Mouse (Mus musculus) limb, embryonic 15.5 days (tissue): ENCODE results near the gene Rab11b. TPM values are rescaled to one million over a fixed set of nuclear protein-coding genes. Genes with fewer than 3 reads are reported as not detected.
A peak's percentile ranks its signal among the peaks of the same experiment; 100 is the strongest.
"Not testable (repeated sequence)": the region's sequence is repeated elsewhere in the genome, so short reads cannot be mapped to it uniquely, and the experiment has no call there.

Experiments
- ATAC-seq: fragments of 200-750 bp; cut with Nextera tagmentation; 2 replicates; pipeline ENCODE4 v1.8.0; 2017; ENCODE audit warnings: low read depth, moderate TSS enrichment; ENCODE audit not compliant: insufficient number of reproducible peaks, low FRiP score, low TSS enrichment
- H3K27ac ChIP-seq: fragments of 300-500 bp; sonication (generic); 2 replicates; pipeline ENCODE4 v1.5.1; 2015; ENCODE audit warnings: moderate library complexity, mild to moderate bottlenecking, inconsistent platforms
- H3K27me3 ChIP-seq: fragments of 300-500 bp; sonication (generic); 2 replicates; pipeline ENCODE4 v1.6.1; 2015; ENCODE audit warnings: inconsistent platforms
- H3K36me3 ChIP-seq: fragments of 300-500 bp; sonication (generic); 2 replicates; pipeline ENCODE4 v1.6.1; 2015; ENCODE audit warnings: inconsistent platforms
- H3K4me1 ChIP-seq: fragments of 300-500 bp; sonication (generic); 2 replicates; pipeline ENCODE4 v1.6.1; 2015; ENCODE audit warnings: inconsistent platforms
- H3K4me2 ChIP-seq: fragments of 300-500 bp; sonication (generic); 2 replicates; pipeline ENCODE4 v1.6.1; 2015; ENCODE audit warnings: mild to moderate bottlenecking, inconsistent platforms
- H3K4me3 ChIP-seq: fragments of 300-500 bp; sonication (generic); 2 replicates; pipeline ENCODE4 v1.5.1; 2015; ENCODE audit warnings: mild to moderate bottlenecking, inconsistent platforms
- H3K9ac ChIP-seq: fragments of 300-500 bp; sonication (generic); 2 replicates; pipeline ENCODE4 v1.6.1; 2015; ENCODE audit warnings: inconsistent platforms
- H3K9me3 ChIP-seq: fragments of 300-500 bp; sonication (generic); 2 replicates; pipeline ENCODE4 v1.6.1; 2016; ENCODE audit warnings: inconsistent platforms
- WGBS: fragments of 180-500 bp; shearing (Covaris S2); methylation state at CpG from one replicate; pipeline ENCODE4 v1.1.7; 2015; 5-methylcytosine and 5-hydroxymethylcytosine counted together
- polyA plus RNA-seq: library from polyadenylated mRNA; unstranded; fragments of >200 nt; fragmentation: Nextera tagmentation; extraction: Ambion mirVana; gene quantifications from 2 replicates; pipeline ENCODE4 v1.2.1, GENCODE M21; 2015

The Rab11b gene
- polyA plus RNA-seq, 1 experiment from 2014 or later, result 257 TPM

- H3K36me3 ChIP-seq, result peaks cover 8% of the 10 kb centered on the region; the same call in 1 of the 2 replicates
- H3K27ac ChIP-seq, result peak overlapping the region; percentile 100
- no peaks in the 10 kb centered on the region for H3K9me3 ChIP-seq
- H3K4me3 ChIP-seq, result peak overlapping the region; percentile 78
- H3K4me1 ChIP-seq, result peaks cover 43% of the 10 kb centered on the region
- peak overlapping the region; percentile 92 for H3K9ac ChIP-seq
- peak overlapping the region; percentile 59 for H3K4me2 ChIP-seq
- under 1% methylated on average over 38 of the region's 38 CpGs for WGBS
- peak; percentile 85 for ATAC-seq
- no peaks in the 10 kb centered on the region for H3K27me3 ChIP-seq
These were observed 519 bp downstream of the Rab11b start for GRCm38 (mm10) chr17:33759767-33760254.

DNA sequence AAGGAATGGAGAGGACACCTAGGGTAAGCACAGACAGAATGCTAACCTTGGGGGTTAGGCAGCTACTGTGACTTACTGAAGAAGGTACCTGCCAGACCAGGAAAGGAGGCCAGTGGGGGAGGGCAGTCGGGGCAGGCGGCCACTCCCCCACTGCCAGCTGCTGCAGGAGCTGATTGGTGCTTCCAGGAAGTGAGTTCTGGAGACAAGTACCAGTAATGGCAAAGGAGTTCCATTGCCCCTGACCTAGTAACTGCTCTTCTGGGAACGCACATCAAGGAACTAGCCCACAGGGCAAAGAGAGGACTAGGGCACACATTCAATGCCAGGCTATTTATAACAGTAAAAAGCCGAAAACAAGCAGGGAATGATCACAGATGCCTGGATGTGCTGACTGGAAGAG, 3.1 kb downstream of the Rab11b start:
- Histone ChIP-seq H3K9me3 (no peaks in the 10 kb centered on the region), H3K27me3 (no peaks in the 10 kb centered on the region), H3K4me2 (no peak overlapping the region), H3K36me3 (peaks cover 8% of the 10 kb centered on the region; the same call in 1 of the 2 replicates), H3K9ac (no peak overlapping the region), H3K4me1 (peaks cover 46% of the 10 kb centered on the region), H3K4me3 (no peak overlapping the region), H3K27ac (0 out of 2 replicates have a peak overlapping the region, but pooled peaks have one; percentile 28)
- WGBS, result 55% methylated on average over 4 of the region's 4 CpGs
- ATAC-seq, result no peak

DNA sequence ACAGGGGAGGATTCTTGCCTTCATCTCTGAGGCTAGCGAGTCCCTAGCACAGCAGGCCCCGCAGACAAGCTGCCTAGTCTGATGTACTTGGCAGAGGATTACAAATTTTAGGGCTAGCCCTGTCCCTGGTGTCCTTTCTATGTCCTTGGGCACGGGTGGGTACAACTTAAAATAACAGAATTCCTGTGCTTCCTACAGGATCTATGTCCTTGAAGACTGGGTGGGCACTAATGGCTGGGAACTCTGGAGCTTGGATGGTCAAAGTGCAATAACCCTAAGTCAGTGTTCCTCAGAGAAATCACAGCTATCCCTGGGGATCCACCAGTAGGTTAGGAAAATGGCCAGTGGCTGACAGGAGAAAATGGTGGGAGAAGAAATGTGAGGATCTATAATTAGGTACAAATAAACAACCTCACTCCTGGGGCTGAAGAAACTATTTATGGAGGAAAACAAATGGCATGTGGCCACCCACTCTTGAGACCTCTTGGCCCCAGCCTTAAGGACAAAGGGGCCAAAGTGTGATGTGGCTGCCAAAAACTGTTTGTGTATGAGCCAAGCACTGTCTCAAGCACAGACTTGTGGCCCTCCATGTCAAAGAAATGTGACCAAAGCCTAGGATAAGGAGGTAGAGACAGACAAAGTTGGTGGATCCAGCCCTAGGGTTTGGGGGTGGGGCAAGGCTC, 4.1 kb downstream of the Rab11b start:
- Histone ChIP-seq H3K4me1 (peaks cover 46% of the 10 kb centered on the region), H3K4me3 (no peak overlapping the region), H3K36me3 (peaks cover 8% of the 10 kb centered on the region), H3K4me2 (no peak overlapping the region), H3K27ac (no peak overlapping the region), H3K27me3 (no peaks in the 10 kb centered on the region), H3K9me3 (no peaks in the 10 kb centered on the region), H3K9ac (no peak overlapping the region)
- ATAC-seq, result no peak
- WGBS, result 83% methylated on average over 3 of the region's 3 CpGs

DNA sequence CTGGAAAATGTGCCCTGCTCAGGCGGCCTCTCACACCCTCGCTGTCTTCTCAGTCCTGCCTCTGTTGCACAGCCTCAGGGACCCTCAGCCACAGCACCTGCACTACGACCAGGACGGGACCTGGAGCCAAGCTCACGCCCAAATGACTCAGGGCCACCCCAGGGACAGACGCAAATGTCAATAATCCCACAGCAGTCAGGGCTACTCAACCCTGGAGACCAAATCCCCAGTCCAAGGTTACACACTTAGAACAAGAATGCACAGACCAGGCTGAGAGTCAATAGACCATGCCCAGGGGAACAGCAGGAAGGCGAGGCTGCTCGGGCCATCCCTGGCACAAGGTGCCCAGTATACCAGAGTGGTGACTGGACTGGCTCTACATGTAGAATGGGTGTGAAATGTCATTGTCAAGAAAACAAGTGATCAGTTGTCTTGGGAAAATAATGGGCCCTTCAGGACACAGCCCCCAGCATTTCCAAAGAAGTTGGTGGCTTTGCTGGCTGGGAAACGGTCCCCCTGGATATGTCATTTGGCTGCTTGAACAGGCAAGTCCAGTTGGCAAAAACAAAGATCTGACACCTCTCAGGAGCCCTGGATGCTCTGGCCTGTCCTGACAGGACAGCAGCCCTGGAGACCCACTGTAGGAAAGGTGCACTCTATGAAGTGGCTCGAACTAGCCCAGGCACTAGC, 4.8 kb downstream of the Rab11b start:
- no peak overlapping the region for H3K4me3 ChIP-seq
- no peak for ATAC-seq
- peaks cover 46% of the 10 kb centered on the region for H3K4me1 ChIP-seq
- H3K9me3 ChIP-seq, result no peaks in the 10 kb centered on the region
- no peak overlapping the region for H3K9ac ChIP-seq
- no peaks in the 10 kb centered on the region for H3K27me3 ChIP-seq
- WGBS, result 78% methylated on average over 10 of the region's 10 CpGs
- H3K36me3 ChIP-seq, result peaks cover 15% of the 10 kb centered on the region
- H3K27ac ChIP-seq, result no peak overlapping the region
- no peak overlapping the region for H3K4me2 ChIP-seq

- H3K4me3 ChIP-seq, result no peak overlapping the region
- no peak overlapping the region for H3K27ac ChIP-seq
- peaks cover 21% of the 10 kb centered on the region for H3K36me3 ChIP-seq
- no peak for ATAC-seq
- H3K4me2 ChIP-seq, result no peak overlapping the region
- peaks cover 46% of the 10 kb centered on the region for H3K4me1 ChIP-seq
- H3K27me3 ChIP-seq, result no peaks in the 10 kb centered on the region
- no peaks in the 10 kb centered on the region for H3K9me3 ChIP-seq
- no peak overlapping the region for H3K9ac ChIP-seq
- 87% methylated on average over 1 of the region's 1 CpGs for WGBS
These were observed 5.7 kb downstream of the Rab11b start for GRCm38 (mm10) chr17:33754656-33755055.

DNA sequence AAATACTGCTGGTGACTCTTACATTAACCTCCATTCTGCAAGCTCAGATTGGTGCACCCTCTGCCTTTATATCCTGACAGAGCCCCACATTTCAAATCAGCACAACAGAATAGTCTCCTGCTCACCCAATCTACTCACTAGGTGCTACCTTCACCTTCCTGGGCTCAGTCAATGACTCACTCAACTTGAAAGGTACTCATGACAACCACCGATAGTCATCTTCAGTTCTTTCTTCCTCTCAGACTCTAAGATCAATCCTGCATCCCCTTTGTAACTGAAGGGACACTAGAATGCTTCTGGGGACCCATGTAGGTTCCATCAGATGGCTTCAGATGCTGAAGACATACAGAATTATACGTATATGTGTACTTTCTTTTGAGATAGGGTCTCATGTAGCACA, 8.0 kb downstream of the Rab11b start:
- Histone ChIP-seq H3K4me3 (no peak overlapping the region), H3K9me3 (no peaks in the 10 kb centered on the region), H3K27ac (no peak overlapping the region), H3K4me1 (peaks cover 24% of the 10 kb centered on the region), H3K27me3 (no peaks in the 10 kb centered on the region), H3K4me2 (no peak overlapping the region), H3K36me3 (peaks cover 38% of the 10 kb centered on the region), H3K9ac (no peak overlapping the region)
- WGBS, result 93% methylated on average over 2 of the region's 2 CpGs
- no peak for ATAC-seq

GRCm38 (mm10) chr17:33751181-33751580, 9.1 kb downstream of the Rab11b start:
- Histone ChIP-seq H3K36me3 (peaks cover 36% of the 10 kb centered on the region), H3K9ac (no peak overlapping the region), H3K4me3 (no peak overlapping the region), H3K9me3 (no peaks in the 10 kb centered on the region), H3K27me3 (no peaks in the 10 kb centered on the region), H3K4me2 (no peak overlapping the region), H3K4me1 (peaks cover 14% of the 10 kb centered on the region), H3K27ac (no peak overlapping the region)
- no peak for ATAC-seq

- H3K4me1 ChIP-seq, result peaks cover under 1% of the 10 kb centered on the region; the same call in 1 of the 2 replicates
- no peak overlapping the region for H3K4me3 ChIP-seq
- peaks cover 52% of the 10 kb centered on the region for H3K36me3 ChIP-seq
- no peak overlapping the region for H3K9ac ChIP-seq
- ATAC-seq, result no peak
- H3K27me3 ChIP-seq, result no peaks in the 10 kb centered on the region
- H3K9me3 ChIP-seq, result no peaks in the 10 kb centered on the region
- no peak overlapping the region for H3K4me2 ChIP-seq
- WGBS, result 99% methylated on average over 5 of the region's 5 CpGs
- no peak overlapping the region for H3K27ac ChIP-seq
These were observed 10.9 kb downstream of the Rab11b start for GRCm38 (mm10) chr17:33749451-33749850.

GRCm38 (mm10) chr17:33746011-33746410, 14.3 kb downstream of the Rab11b start:
- no peaks in the 10 kb centered on the region for H3K9me3 ChIP-seq
- H3K27me3 ChIP-seq, result no peaks in the 10 kb centered on the region
- no peak overlapping the region for H3K4me2 ChIP-seq
- H3K36me3 ChIP-seq, result peaks cover 49% of the 10 kb centered on the region
- WGBS, result 63% methylated on average over 2 of the region's 2 CpGs
- no peak overlapping the region for H3K4me3 ChIP-seq
- no peak overlapping the region for H3K9ac ChIP-seq
- H3K27ac ChIP-seq, result no peak overlapping the region
- no peak for ATAC-seq
- no peaks in the 10 kb centered on the region for H3K4me1 ChIP-seq

- no peak overlapping the region for H3K4me2 ChIP-seq
- no peaks in the 10 kb centered on the region for H3K9me3 ChIP-seq
- no peaks in the 10 kb centered on the region for H3K4me1 ChIP-seq
- H3K9ac ChIP-seq, result no peak overlapping the region
- no peaks in the 10 kb centered on the region for H3K27me3 ChIP-seq
- 78% methylated on average over 5 of the region's 5 CpGs for WGBS
- peaks cover 39% of the 10 kb centered on the region for H3K36me3 ChIP-seq
- ATAC-seq, result no peak
- H3K27ac ChIP-seq, result no peak overlapping the region
- no peak overlapping the region for H3K4me3 ChIP-seq
These were observed 15.5 kb downstream of the Rab11b start for GRCm38 (mm10) chr17:33744686-33745384.

GRCm38 (mm10) chr17:33742420-33742819, 17.9 kb downstream of the Rab11b start:
- Histone ChIP-seq H3K9ac (no peak overlapping the region), H3K9me3 (no peaks in the 10 kb centered on the region), H3K36me3 (peaks cover 18% of the 10 kb centered on the region), H3K4me3 (no peak overlapping the region), H3K4me2 (no peak overlapping the region), H3K27me3 (no peaks in the 10 kb centered on the region), H3K4me1 (no peaks in the 10 kb centered on the region), H3K27ac (no peak overlapping the region)
- WGBS, result 93% methylated on average over 1 of the region's 1 CpGs
- ATAC-seq, result no peak

DNA sequence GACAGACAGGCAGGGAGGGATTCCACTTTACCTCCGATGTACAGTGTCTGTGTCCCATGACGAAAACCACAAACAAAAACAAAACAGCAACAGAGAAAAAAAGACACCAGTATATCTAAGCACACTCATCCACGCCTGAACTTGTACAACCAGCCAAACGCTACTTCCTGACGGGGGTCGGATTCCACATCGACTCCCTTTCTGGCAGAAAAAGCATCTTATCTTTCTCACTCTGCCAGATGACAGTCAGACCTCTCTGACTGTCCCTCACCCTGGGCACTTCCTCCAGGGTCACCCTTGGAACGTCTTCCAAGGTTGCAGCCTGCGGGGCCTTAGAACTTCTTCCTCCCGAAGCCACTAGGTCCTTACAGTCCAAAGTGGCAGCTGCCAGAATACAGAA, 26.8 kb downstream of the Rab11b start:
- not testable (repeated sequence) for H3K4me2 ChIP-seq, ATAC-seq, H3K36me3 ChIP-seq, H3K4me3 ChIP-seq, H3K9ac ChIP-seq, H3K9me3 ChIP-seq, H3K27ac ChIP-seq, H3K27me3 ChIP-seq, H3K4me1 ChIP-seq
- WGBS, result 70% methylated on average over 10 of the region's 10 CpGs
